Comparison of ENCODE assay signal across 29 mouse cellular contexts in the genomic region with DNA sequence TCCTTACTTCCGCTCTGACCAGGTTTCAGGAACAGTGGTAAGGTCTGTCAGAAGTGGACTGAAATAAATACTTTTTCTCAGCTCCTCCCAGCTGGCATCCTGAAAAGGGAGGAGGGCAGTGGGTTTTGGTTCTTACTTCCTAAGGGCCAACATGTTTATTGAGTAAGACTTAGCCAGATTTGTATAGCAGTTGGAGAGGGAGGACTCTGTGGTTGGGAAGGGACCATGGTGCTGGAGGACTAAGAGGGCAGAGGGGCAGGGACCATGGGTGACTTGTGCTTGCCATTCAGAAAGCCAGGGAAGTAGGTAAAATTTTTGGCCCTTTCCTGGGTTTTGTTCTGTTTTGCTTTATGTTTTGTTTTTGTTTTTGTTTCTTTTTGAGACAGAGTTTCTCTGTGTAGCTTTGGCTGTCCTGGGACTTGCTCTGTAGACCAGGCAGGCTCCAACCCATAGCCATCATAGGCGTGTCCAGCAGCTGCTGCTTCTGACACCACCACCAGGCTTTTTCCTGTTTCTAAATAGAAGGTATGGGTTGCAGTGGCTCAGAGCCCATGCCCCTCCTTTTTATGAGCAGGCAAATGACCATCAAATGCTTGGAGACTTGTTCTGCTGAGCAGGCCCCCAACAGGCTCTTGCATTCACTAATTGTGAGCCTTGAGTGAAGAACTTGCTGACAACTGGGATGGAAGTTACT. TPM values are rescaled to one million over a fixed set of nuclear protein-coding genes. Genes with fewer than 3 reads are reported as not detected.
"Had no signal": no experiment of that assay in that cellular context is flagged by ENCODE, and none has a peak within 500 bp of the region (broad histone marks: within the 10 kb centered on the region; RNA-seq: fewer than 3 reads in every experiment).

No protein-coding gene starts in this region.

RNA-seq across cellular contexts. Expression of gene Ly6g, which starts 19.8 kb away (rescaled TPM):
- total RNA-seq: left cerebral cortex, adult 2 months; left cerebral cortex, adult 8-10 months; left cerebral cortex, postnatal 10 days; left cerebral cortex, postnatal 14 days; left cerebral cortex, postnatal 25 days; left cerebral cortex, postnatal 36 days; left cerebral cortex, postnatal 4 days; liver, adult 2 months; midbrain, postnatal 0 days had no signal
- polyA plus RNA-seq: limb, embryonic 10.5 days; limb, embryonic 11.5 days; limb, embryonic 12.5 days; limb, embryonic 13.5 days; limb, embryonic 15.5 days; liver, adult 2 months; liver, embryonic 11.5 days; lung, embryonic 14.5 days; lung, embryonic 15.5 days; lung, embryonic 16.5 days; macrophage; midbrain, embryonic 10.5 days; midbrain, embryonic 11.5 days; midbrain, embryonic 12.5 days; midbrain, embryonic 13.5 days; midbrain, embryonic 14.5 days; midbrain, embryonic 15.5 days; midbrain, embryonic 16.5 days; midbrain, postnatal 0 days; myocyte; neural tube, embryonic 11.5 days; neural tube, embryonic 12.5 days had no signal

RNA-seq across cellular contexts. Expression of gene Ly6c2, which starts 23.5 kb away (rescaled TPM):
- total RNA-seq: midbrain, postnatal 0 days had no signal
- polyA plus RNA-seq: limb, embryonic 10.5 days; limb, embryonic 12.5 days; midbrain, embryonic 10.5 days; midbrain, embryonic 11.5 days; midbrain, embryonic 12.5 days; midbrain, embryonic 13.5 days; neural tube, embryonic 11.5 days; neural tube, embryonic 12.5 days had no signal
